Mouse (Mus musculus) heart, adult 2 months (tissue): ENCODE measurements at regions not wholly inside any gene's neighbourhood (a gene's known extent, or its start where the extent isn't known, plus 50 kb on each side); places are given as distances from the start of the nearest gene placed in this dataset.

Source experiments
- CTCF ChIP-seq: fragments of 200-600 bp; IDR thresholded peaks from 2 replicates; pipeline ENCODE4 v1.8.1; 2022; ENCODE audit warnings: antibody characterized with exemption, mild to moderate bottlenecking, moderate library complexity
- EP300 ChIP-seq: fragments of 200-500 bp; IDR thresholded peaks from 2 replicates; pipeline ENCODE4 v1.6.1; 2011; ENCODE audit warnings: low read depth, low read length, control low read depth; ENCODE audit not compliant: insufficient read depth
- POLR2A ChIP-seq: fragments of 200-500 bp; IDR thresholded peaks from 2 replicates; pipeline ENCODE4 v1.6.1; 2011; ENCODE audit warnings: mild to moderate bottlenecking, low read depth, low read length, control low read depth; ENCODE audit not compliant: insufficient read depth

DNA sequence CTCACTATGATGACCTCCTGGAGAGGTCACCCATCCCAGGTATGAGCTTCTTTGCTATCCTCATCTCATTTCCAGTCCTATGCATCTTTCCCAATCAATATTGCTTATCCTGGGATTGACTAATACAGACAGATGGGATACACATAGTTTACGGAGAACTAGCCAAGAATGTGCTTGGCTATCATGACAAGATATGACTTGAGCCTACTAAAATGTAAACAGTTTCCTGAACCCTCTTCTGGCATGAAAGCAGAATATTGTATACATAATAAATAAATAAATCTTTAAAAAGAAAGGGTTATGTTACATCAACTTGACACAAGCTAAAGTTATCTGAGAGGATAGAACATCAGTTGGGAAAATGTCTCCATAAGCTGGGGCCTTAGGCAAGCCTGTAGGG lies 69.3 kb upstream of the Plcb1 start:
- no peak for TF ChIP-seq CTCF
- TF ChIP-seq EP300 = no peak
- TF ChIP-seq POLR2A = no peak
